Mouse (Mus musculus): ENCODE measurements around the gene Asb2. TPM values are rescaled to one million over a fixed set of nuclear protein-coding genes. Genes with fewer than 3 reads are reported as not detected.

Gene Asb2
- polyA plus RNA-seq, 1 experiment from 2014 or later = 2.8 TPM

DNA sequence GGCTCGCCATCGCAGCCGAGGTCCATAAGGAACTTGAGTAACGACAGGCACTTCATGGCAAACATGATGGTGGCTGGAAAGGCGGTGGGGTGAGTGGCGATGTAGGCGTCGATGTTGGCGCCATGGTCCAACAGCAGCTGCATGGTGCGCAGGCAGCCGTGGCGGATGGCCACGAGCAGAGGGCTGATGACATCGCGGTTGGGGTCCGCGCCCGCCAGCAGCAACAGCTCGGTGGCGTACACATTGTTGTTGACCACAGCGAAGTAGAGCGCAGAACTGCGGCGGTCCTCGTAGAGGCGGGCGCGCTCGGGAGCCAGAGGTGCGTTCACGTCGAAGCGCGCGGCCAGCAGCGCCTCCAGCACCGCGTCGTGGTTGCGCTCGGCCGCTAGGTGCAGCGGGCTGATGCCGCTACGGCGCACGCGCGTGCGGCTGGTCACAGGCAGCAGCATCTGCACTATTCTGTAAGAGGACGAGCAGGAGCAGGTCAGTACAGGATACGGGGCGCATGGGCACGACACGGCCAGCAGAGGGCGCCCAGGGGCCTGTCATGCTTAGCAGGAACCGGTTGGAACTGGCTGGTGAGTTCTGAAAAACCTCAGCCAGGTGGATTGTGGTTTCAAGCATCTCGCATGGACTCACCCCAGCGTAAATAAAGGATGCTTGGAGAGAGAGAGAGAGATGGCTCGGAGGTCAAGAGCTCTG lies 30.5 kb downstream of the Asb2 start:
- no peaks in the 10 kb centered on the region for H3K4me1 ChIP-seq (replicated peaks; ENCODE audit: control insufficient read depth, insufficient read depth, low read length)
- DNase-seq (ENCODE audit: low spot score) = peak; percentile 84
- peak overlapping the region; percentile 35 for H3K4me3 ChIP-seq (ENCODE audit: low read depth, low read length)
- H3K9me3 ChIP-seq (ENCODE audit: control insufficient read depth, low read length) = no peaks in the 10 kb centered on the region
- WGBS = 8% methylated on average over 60 of the region's 60 CpGs
- no peak overlapping the region for H3K9ac ChIP-seq (ENCODE audit: low read depth, low read length)
- H3K27ac ChIP-seq (ENCODE audit: low read depth, low read length) = no peak overlapping the region
- peak overlapping the region; percentile 62 for H3K4me2 ChIP-seq
- H3K27me3 ChIP-seq (replicated peaks; ENCODE audit: control insufficient read depth, insufficient read depth, low read length) = peaks cover 21% of the 10 kb centered on the region
- peak; percentile 85 for ATAC-seq (replicated peaks; ENCODE audit: low FRiP score)
- no peaks in the 10 kb centered on the region for H3K36me3 ChIP-seq (ENCODE audit: control insufficient read depth, insufficient read depth, low read length)

DNA sequence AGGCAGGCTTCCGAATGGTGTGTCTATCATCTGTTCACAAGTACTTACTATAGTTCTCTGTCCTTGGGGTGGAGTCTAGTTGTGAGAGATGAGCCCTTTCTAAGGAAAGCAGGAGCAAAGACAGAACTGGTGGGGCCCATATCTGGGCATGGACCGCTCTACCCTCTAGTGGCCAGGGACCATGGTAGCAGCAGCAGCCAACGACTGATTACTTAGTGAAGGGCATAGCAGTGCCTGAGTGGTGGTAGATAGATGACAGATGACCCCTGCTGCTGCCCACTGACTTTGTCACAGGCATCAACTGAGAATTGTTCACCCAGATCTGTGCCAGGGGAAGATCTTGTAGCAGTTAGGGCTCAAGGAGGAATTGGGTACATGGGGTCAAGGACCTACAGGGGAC lies 33.0 kb downstream of the Asb2 start:
- no peaks in the 10 kb centered on the region for H3K36me3 ChIP-seq (ENCODE audit: control insufficient read depth, insufficient read depth, low read length)
- 33% methylated on average over 3 of the region's 3 CpGs for WGBS
- H3K4me3 ChIP-seq (ENCODE audit: low read depth, low read length) = no peak overlapping the region
- peaks cover 21% of the 10 kb centered on the region for H3K27me3 ChIP-seq (replicated peaks; ENCODE audit: control insufficient read depth, insufficient read depth, low read length)
- DNase-seq (ENCODE audit: low spot score) (no peak), ATAC-seq (replicated peaks; ENCODE audit: low FRiP score) (no peak; the same call in 1 of the 2 replicates)
- H3K4me2 ChIP-seq = no peak overlapping the region
- H3K27ac ChIP-seq (ENCODE audit: low read depth, low read length) = no peak overlapping the region
- H3K4me1 ChIP-seq (replicated peaks; ENCODE audit: control insufficient read depth, insufficient read depth, low read length) = no peaks in the 10 kb centered on the region
- no peaks in the 10 kb centered on the region for H3K9me3 ChIP-seq (ENCODE audit: control insufficient read depth, low read length)
- no peak overlapping the region for H3K9ac ChIP-seq (ENCODE audit: low read depth, low read length)

- 39% methylated on average over 20 of the region's 20 CpGs for WGBS
- ATAC-seq (replicated peaks; ENCODE audit: low FRiP score) = no peak
- Histone ChIP-seq H3K4me2 (no peak overlapping the region), H3K9me3 (ENCODE audit: control insufficient read depth, low read length) (no peaks in the 10 kb centered on the region), H3K9ac (ENCODE audit: low read depth, low read length) (no peak overlapping the region), H3K36me3 (ENCODE audit: control insufficient read depth, insufficient read depth, low read length) (no peaks in the 10 kb centered on the region), H3K27me3 (replicated peaks; ENCODE audit: control insufficient read depth, insufficient read depth, low read length) (peaks cover 33% of the 10 kb centered on the region), H3K4me3 (ENCODE audit: low read depth, low read length) (no peak overlapping the region), H3K27ac (ENCODE audit: low read depth, low read length) (no peak overlapping the region), H3K4me1 (replicated peaks; ENCODE audit: control insufficient read depth, insufficient read depth, low read length) (no peaks in the 10 kb centered on the region)
- no peak for DNase-seq (ENCODE audit: low spot score)
These were observed 39.8 kb downstream of the Asb2 start for GRCm38 (mm10) chr12:103315831-103316545.

DNA sequence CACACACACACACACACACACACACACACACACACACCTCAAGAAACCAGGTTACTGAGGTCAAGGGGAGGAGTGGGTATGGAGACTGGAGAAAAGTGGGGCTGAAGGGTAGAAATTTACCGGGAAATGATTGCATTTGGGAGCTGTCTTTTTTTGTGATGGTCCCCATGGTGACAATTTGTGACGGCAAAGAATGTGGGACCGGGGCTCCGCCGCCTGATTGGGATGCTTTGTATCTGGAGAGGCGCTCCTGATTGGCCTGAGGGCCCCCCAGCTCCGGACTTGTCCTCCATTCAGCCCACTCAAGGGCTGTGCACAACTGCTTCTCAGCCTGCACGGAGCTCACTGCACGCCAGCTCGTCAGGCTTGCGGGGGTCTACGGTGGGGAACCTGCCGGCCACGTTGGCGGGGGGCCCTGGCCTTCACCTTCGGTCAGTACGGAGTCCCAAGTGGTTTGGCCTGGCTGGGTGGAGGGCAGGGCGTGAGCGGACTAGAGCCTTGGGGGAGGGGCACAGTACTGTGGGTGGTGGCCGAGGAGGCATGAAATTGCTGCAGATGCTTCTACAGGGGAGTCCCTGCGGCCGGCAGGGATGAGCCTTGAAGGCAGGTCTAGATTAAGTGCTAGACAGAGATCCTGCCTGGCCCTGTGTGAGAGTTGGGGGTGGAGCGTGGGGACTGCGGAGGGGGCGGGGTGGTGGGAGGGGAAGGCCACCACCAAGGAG lies 41.0 kb downstream of the Asb2 start:
- no peaks in the 10 kb centered on the region for H3K9me3 ChIP-seq (ENCODE audit: control insufficient read depth, low read length)
- no peak overlapping the region for H3K27ac ChIP-seq (ENCODE audit: low read depth, low read length)
- peaks cover 33% of the 10 kb centered on the region for H3K27me3 ChIP-seq (replicated peaks; ENCODE audit: control insufficient read depth, insufficient read depth, low read length)
- peak overlapping the region; percentile 46 for H3K4me2 ChIP-seq
- DNase-seq (ENCODE audit: low spot score) (no peak), ATAC-seq (replicated peaks; ENCODE audit: low FRiP score) (no peak)
- H3K36me3 ChIP-seq (ENCODE audit: control insufficient read depth, insufficient read depth, low read length) = no peaks in the 10 kb centered on the region
- no peaks in the 10 kb centered on the region for H3K4me1 ChIP-seq (replicated peaks; ENCODE audit: control insufficient read depth, insufficient read depth, low read length)
- H3K9ac ChIP-seq (ENCODE audit: low read depth, low read length) = no peak overlapping the region
- H3K4me3 ChIP-seq (ENCODE audit: low read depth, low read length) = no peak overlapping the region
- whole genome bisulfite sequencing = 9% methylated on average over 25 of the region's 25 CpGs

DNA sequence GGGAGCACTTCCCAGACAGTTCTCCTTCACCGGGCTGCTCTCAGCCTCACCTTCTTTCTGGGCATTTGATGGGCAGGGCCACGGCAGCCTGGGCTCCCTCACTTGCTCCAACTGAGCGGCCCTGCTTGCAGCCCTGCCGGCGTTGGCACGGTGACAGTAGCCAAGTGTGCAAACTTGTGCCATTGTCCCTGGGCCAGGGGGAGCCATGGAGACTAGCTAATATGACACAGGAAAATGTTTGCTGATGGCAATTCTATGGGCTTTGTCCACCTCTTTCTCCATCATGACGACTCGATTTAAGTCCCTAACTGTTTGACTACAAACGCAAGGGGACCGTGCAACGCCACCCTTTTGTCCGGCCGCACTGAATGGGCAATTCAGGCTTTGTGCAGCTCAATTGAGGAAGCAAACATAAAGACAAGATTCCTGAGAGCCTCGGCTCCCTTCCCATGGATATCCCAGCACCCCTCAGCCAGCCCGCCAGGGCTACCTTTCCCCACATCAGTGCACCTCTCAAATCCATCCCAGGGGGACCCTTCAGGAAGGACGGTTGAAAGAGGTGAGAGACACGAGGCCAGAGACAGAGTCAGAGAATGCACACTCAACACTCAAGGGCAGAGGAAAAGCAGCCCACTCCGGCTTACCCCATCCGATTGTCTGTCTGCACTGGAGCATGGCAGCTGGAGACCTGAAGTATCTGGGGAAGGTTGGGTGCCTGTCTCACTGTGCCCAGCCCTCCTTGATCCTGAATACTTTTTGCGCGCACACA lies 41.7 kb downstream of the Asb2 start:
- DNase-seq (ENCODE audit: low spot score) = no peak
- Histone ChIP-seq H3K9me3 (ENCODE audit: control insufficient read depth, low read length) (no peaks in the 10 kb centered on the region), H3K27me3 (replicated peaks; ENCODE audit: control insufficient read depth, insufficient read depth, low read length) (peaks cover 33% of the 10 kb centered on the region)

DNA sequence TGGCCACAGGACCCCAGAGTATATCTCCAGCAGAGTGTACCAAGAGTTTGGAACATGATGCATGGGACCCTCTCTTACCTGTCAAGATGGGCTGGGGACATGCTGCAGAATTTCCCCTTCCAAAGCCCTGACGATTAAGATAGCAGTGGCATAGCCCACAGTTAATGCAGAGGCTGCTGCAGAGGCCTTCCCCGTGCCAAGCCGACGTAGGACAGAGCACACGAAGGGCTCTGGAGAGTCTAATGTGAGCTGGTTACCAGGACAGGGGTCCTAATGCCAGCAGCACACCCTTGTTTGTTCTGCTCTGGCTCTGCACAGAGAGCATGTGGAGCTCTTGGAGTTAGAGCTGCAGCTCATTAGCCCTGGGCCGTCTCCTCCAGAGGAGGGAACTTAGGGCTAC lies 42.5 kb downstream of the Asb2 start:
- DNase-seq (ENCODE audit: low spot score) (no peak), ATAC-seq (replicated peaks; ENCODE audit: low FRiP score) (no peak)
- Histone ChIP-seq H3K4me2 (no peak overlapping the region), H3K9ac (ENCODE audit: low read depth, low read length) (no peak overlapping the region), H3K27ac (ENCODE audit: low read depth, low read length) (no peak overlapping the region), H3K9me3 (ENCODE audit: control insufficient read depth, low read length) (no peaks in the 10 kb centered on the region), H3K4me3 (ENCODE audit: low read depth, low read length) (no peak overlapping the region), H3K27me3 (replicated peaks; ENCODE audit: control insufficient read depth, insufficient read depth, low read length) (peaks cover 33% of the 10 kb centered on the region), H3K36me3 (ENCODE audit: control insufficient read depth, insufficient read depth, low read length) (no peaks in the 10 kb centered on the region), H3K4me1 (replicated peaks; ENCODE audit: control insufficient read depth, insufficient read depth, low read length) (no peaks in the 10 kb centered on the region)
- WGBS = 85% methylated on average over 6 of the region's 6 CpGs

More for the DNA sequence above, 41.7 kb downstream of the Asb2 start:
- H3K27ac ChIP-seq (ENCODE audit: low read depth, low read length) = no peak overlapping the region
- H3K9ac ChIP-seq (ENCODE audit: low read depth, low read length) = no peak overlapping the region
- H3K4me3 ChIP-seq (ENCODE audit: low read depth, low read length) = no peak overlapping the region
- no peaks in the 10 kb centered on the region for H3K4me1 ChIP-seq (replicated peaks; ENCODE audit: control insufficient read depth, insufficient read depth, low read length)
- no peak for ATAC-seq (replicated peaks; ENCODE audit: low FRiP score)
- H3K36me3 ChIP-seq (ENCODE audit: control insufficient read depth, insufficient read depth, low read length) = no peaks in the 10 kb centered on the region
- no peak overlapping the region for H3K4me2 ChIP-seq
- 72% methylated on average over 21 of the region's 21 CpGs for WGBS

DNA sequence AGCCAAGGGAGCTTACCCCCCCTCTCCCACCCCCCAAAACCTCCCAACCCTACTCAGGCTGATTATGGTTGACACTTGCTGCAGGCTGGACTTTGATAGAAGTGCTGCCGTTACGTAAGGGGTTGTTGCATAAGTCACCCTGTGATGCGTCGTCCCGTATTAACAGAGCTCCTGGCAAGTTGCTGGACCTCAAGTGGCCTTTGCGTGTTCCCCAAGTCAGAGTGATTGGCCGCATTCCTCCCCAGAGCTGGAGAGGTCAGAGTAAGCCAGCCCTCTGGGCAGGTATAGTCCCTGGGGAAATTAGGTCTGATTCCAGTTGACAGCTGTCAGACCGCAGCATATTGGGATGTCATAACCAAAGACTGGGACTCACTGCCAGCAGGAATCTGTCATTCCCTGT lies 43.9 kb downstream of the Asb2 start:
- Histone ChIP-seq H3K9me3 (ENCODE audit: control insufficient read depth, low read length) (no peaks in the 10 kb centered on the region), H3K9ac (ENCODE audit: low read depth, low read length) (no peak overlapping the region), H3K4me2 (no peak overlapping the region), H3K27me3 (replicated peaks; ENCODE audit: control insufficient read depth, insufficient read depth, low read length) (peaks cover 33% of the 10 kb centered on the region), H3K36me3 (ENCODE audit: control insufficient read depth, insufficient read depth, low read length) (no peaks in the 10 kb centered on the region), H3K27ac (ENCODE audit: low read depth, low read length) (no peak overlapping the region), H3K4me1 (replicated peaks; ENCODE audit: control insufficient read depth, insufficient read depth, low read length) (no peaks in the 10 kb centered on the region), H3K4me3 (ENCODE audit: low read depth, low read length) (no peak overlapping the region)
- ATAC-seq (replicated peaks; ENCODE audit: low FRiP score) (no peak), DNase-seq (ENCODE audit: low spot score) (no peak)
- WGBS = 70% methylated on average over 8 of the region's 8 CpGs

- Histone ChIP-seq H3K4me1 (replicated peaks; ENCODE audit: control insufficient read depth, insufficient read depth, low read length) (no peaks in the 10 kb centered on the region), H3K4me2 (no peak within 1 kb of the TSS), H3K27me3 (replicated peaks; ENCODE audit: control insufficient read depth, insufficient read depth, low read length) (peaks cover 24% of the 10 kb centered on the region), H3K27ac (ENCODE audit: low read depth, low read length) (no peak within 1 kb of the TSS), H3K9ac (ENCODE audit: low read depth, low read length) (no peak within 1 kb of the TSS), H3K36me3 (ENCODE audit: control insufficient read depth, insufficient read depth, low read length) (no peaks in the 10 kb centered on the region), H3K4me3 (ENCODE audit: low read depth, low read length) (no peak within 1 kb of the TSS), H3K9me3 (ENCODE audit: control insufficient read depth, low read length) (no peaks in the 10 kb centered on the region)
- 45% methylated on average over 2 of the region's 2 CpGs for WGBS
- DNase-seq (ENCODE audit: low spot score) (no peak), ATAC-seq (replicated peaks; ENCODE audit: low FRiP score) (no peak)
These were observed 45.0 kb downstream of the Asb2 start, which contains the start of gene Fam181a for GRCm38 (mm10) chr12:103310744-103311267. Gene Fam181a (plus strand): TSS chr12:103310975.

Data from liver, embryonic 11.5 days (tissue).